In the genomic region with DNA sequence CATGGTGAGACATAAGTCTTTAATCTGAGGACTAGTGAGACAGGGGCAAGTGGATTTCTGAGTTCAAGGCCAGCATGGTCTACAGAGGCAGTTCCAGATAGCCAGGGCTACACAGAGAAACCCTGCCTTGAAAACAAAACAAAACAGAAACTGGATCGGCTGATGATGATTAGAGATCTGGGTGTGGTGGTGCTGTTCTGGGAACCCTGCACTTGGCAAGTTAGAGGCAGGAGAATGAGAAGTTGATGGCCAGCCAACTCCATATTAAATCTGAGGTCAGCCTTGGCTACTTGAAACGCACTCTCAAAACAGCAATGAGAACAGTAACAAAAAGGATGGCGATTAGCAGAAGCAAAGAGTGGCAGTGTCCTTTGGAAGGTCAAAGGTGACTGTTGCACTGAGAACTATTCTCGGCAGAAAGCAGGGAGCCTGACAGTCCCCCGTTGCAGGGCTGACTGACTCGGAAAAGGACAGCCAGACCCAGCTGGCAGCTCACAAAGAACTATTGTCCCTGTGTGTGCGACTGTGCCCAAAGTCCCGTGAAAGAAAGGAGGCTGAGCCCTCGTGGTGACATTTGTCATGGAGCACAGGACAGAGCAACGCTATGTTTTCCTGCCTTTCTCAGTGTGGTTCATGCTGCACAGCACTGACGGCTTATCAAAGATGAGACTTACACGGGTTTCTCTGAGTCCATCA, we compare ENCODE assay signal across 10 mouse cellular contexts. TPM values are rescaled to one million over a fixed set of nuclear protein-coding genes. Genes with fewer than 3 reads are reported as not detected.
DNase-seq lines count a peak whose midpoint lies in the region; ATAC-seq and TF ChIP-seq lines count a peak whose summit lies in the region.
"Had no signal": no experiment of that assay in that cellular context is flagged by ENCODE, and none has a peak within 500 bp of the region (broad histone marks: within the 10 kb centered on the region; RNA-seq: fewer than 3 reads in every experiment).

No protein-coding gene starts in this region.

- H3K4me1 ChIP-seq in cortical plate, adult 2 months (ENCODE audit: control insufficient read depth, insufficient read depth, low read length): no peaks in the 10 kb centered on the region
- H3K4me1 ChIP-seq in hindbrain, embryonic 14.5 days (replicated peaks; ENCODE audit: control insufficient read depth, insufficient read depth, low read length): 0 out of 2 replicates have a peak, but pooled peaks cover 6% of the 10 kb centered on the region
- H3K4me1 ChIP-seq in neural tube, embryonic 13.5 days (replicated peaks): peaks cover 9% of the 10 kb centered on the region

- TF ChIP-seq POLR2A in cortical plate, adult 2 months (IDR thresholded peaks at IDR 0.05; ENCODE audit: extremely low read depth, insufficient read depth, low read length): no peak

- peak; percentile 22 to 26 for DNase-seq in heart, postnatal 10 days
- no peak for DNase-seq in heart, postnatal 36 days
- DNase-seq in hindbrain, embryonic 14.5 days (ENCODE audit: low spot score): no peak
- no peak for DNase-seq in spleen, postnatal 36 days (ENCODE audit: low spot score in 2 of 2)
- DNase-seq in adrenal gland, postnatal 4 days (ENCODE audit: low spot score in 2 of 2): no peak

- H3K9ac ChIP-seq in hindbrain, embryonic 14.5 days: no peak overlapping the region
- peak overlapping the region; percentile 22; the same call in 1 of the 2 replicates for H3K9ac ChIP-seq in neural tube, embryonic 13.5 days

- H3K4me3 ChIP-seq in cortical plate, adult 2 months (ENCODE audit: insufficient read depth, low read length): no peak overlapping the region
- H3K4me3 ChIP-seq in hindbrain, embryonic 14.5 days (replicated peaks; ENCODE audit: low read length): no peak overlapping the region
- no peak overlapping the region for H3K4me3 ChIP-seq in neural tube, embryonic 13.5 days
- H3K4me3 ChIP-seq: erythroblast, embryonic 14.5 days had no signal

- H3K36me3 ChIP-seq in hindbrain, embryonic 14.5 days (replicated peaks; ENCODE audit: control insufficient read depth, insufficient read depth): no peaks in the 10 kb centered on the region
- no peaks in the 10 kb centered on the region for H3K36me3 ChIP-seq in neural tube, embryonic 13.5 days
- H3K36me3 ChIP-seq: G1E had no signal

- ATAC-seq in hindbrain, embryonic 14.5 days (ENCODE audit: low FRiP score): peak; percentile 88
- peak; percentile 79 for ATAC-seq in neural tube, embryonic 13.5 days (ENCODE audit: low read depth)
- no peak for ATAC-seq in CD4-positive, CD25-positive, alpha-beta regulatory T cell, adult 4 months

- no peak overlapping the region for H3K4me2 ChIP-seq in hindbrain, embryonic 14.5 days (replicated peaks)
- 0 out of 2 replicates have a peak overlapping the region, but pooled peaks have one; percentile 9 for H3K4me2 ChIP-seq in neural tube, embryonic 13.5 days

- 6% methylated on average over 12 of the region's 12 CpGs for WGBS in hindbrain, embryonic 14.5 days
- 7% methylated on average over 12 of the region's 12 CpGs for WGBS in neural tube, embryonic 13.5 days

- intact Hi-C loops in heart, postnatal 10 days (cut with DNase I): no loop called here
- intact Hi-C loops in heart, postnatal 36 days (cut with DNase I): no loop called here

- no peaks in the 10 kb centered on the region for H3K9me3 ChIP-seq in hindbrain, embryonic 14.5 days (ENCODE audit: control insufficient read depth, low read length)
- no peaks in the 10 kb centered on the region for H3K9me3 ChIP-seq in neural tube, embryonic 13.5 days
- H3K9me3 ChIP-seq: G1E had no signal

- no peak for TF ChIP-seq CTCF in cortical plate, adult 2 months (IDR thresholded peaks at IDR 0.05; ENCODE audit: extremely low read depth, insufficient read depth, low read length)

- 0 out of 2 replicates have a peak overlapping the region, but pooled peaks have one; percentile 30 for H3K27ac ChIP-seq in cortical plate, adult 2 months (ENCODE audit: insufficient read depth, low read length)
- peak overlapping the region; percentile 33; the same call in 1 of the 2 replicates for H3K27ac ChIP-seq in hindbrain, embryonic 14.5 days
- H3K27ac ChIP-seq in neural tube, embryonic 13.5 days (replicated peaks): peak overlapping the region; percentile 59; the same call in 1 of the 2 replicates

- H3K27me3 ChIP-seq in hindbrain, embryonic 14.5 days (ENCODE audit: control insufficient read depth, insufficient read depth, low read length): no peaks in the 10 kb centered on the region
- no peaks in the 10 kb centered on the region for H3K27me3 ChIP-seq in neural tube, embryonic 13.5 days

RNA-seq across cellular contexts. Expression of a gene that starts 12.6 kb away (rescaled TPM):
- 10 to 100 TPM; 12.5 to 13.4 TPM for total RNA-seq in heart, postnatal 10 days (2021)
- total RNA-seq in heart, postnatal 36 days (2021): 10 to 100 TPM; 17.8 to 29.7 TPM
- 11.8 and 12.8 TPM in 2 replicates for polyA plus RNA-seq in cortical plate, adult 2 months (2012; rRNA removed)
- polyA plus RNA-seq in hindbrain, embryonic 14.5 days (2014; fragmentation: Nextera tagmentation; extraction: Ambion mirVana): 12.6 and 14.4 TPM in 2 replicates
- polyA plus RNA-seq in neural tube, embryonic 13.5 days (2015; fragmentation: Nextera tagmentation; extraction: Ambion mirVana): 17.7 and 18.1 TPM in 2 replicates
- polyA plus RNA-seq in CD4-positive, CD25-positive, alpha-beta regulatory T cell, adult 4 months (2017; shearing (Covaris generic)): 10 to 100 TPM; 11.1 to 16.4 TPM
- total RNA-seq in adrenal gland, postnatal 4 days (2021): 10 to 100 TPM; 26.3 to 27.6 TPM
- polyA plus RNA-seq: erythroblast, embryonic 14.5 days had no signal

RNA-seq across cellular contexts. Expression of a gene that starts 44.1 kb away (rescaled TPM):
- 1 to 10 TPM; 3.9 to 4.7 TPM for total RNA-seq in heart, postnatal 10 days (2021)
- total RNA-seq in heart, postnatal 36 days (2021): 1 to 10 TPM; 1.9 to 2.2 TPM
- polyA plus RNA-seq in cortical plate, adult 2 months (2012; rRNA removed): 10.1 and 11.2 TPM in 2 replicates
- polyA plus RNA-seq in hindbrain, embryonic 14.5 days (2014; fragmentation: Nextera tagmentation; extraction: Ambion mirVana): 32.7 and 33.3 TPM in 2 replicates
- 24.9 and 30.6 TPM in 2 replicates for polyA plus RNA-seq in neural tube, embryonic 13.5 days (2015; fragmentation: Nextera tagmentation; extraction: Ambion mirVana)
- polyA plus RNA-seq in CD4-positive, CD25-positive, alpha-beta regulatory T cell, adult 4 months (2017; shearing (Covaris generic)): under 1 TPM in 1 of 2 experiments, not detected in 1; 0.58 TPM
- total RNA-seq in adrenal gland, postnatal 4 days (2021): 10 to 100 TPM; 11.3 to 12.3 TPM
- polyA plus RNA-seq: erythroblast, embryonic 14.5 days; G1E had no signal

Comparison
In these comparisons a context has a peak if more than half of its experiments do, and no peak if none do; other contexts are left out.
1. DNase-seq: peak in heart, postnatal 10 days (2 of 2); none in heart, postnatal 36 days (0 of 2), hindbrain, embryonic 14.5 days (single experiment), spleen, postnatal 36 days (0 of 2) and adrenal gland, postnatal 4 days (0 of 2).
2. Peak in every context shown above with its lines, with median percentiles within 50 percentile points of each other: H3K27ac ChIP-seq.